Mouse (Mus musculus): ENCODE measurements around the gene Mindy2.
A peak's percentile ranks its signal among the peaks of the same experiment; 100 is the strongest.

DNA sequence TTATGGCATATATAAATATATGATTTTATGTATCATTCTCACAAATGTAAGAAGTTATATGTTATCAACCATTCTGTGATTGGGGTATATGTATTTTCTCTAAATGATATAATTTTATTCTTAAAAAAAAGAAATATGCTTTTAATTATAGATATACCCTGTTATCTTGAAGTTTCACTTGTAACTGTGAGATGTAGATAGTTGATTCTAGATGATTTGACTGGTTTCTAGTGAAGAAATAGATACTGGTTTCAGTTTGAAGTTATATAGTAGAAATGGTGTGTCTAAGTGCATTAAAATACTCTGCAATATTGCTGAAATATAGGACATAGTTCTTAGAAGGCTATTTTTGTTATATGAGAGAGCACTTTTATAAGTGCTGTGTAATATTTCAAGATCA, 33.6 kb upstream of the Mindy2 start:
- TF ChIP-seq CTCF (IDR thresholded peaks at IDR 0.05; ENCODE audit: low read depth): no peak
- TF ChIP-seq EP300 (IDR thresholded peaks at IDR 0.05; ENCODE audit: low read depth): peak; percentile 57; the same call in 1 of the 2 replicates

Measured in liver, postnatal 0 days (tissue).